Mouse (Mus musculus): Measurements from ENCODE around the gene Arl5a.

The Arl5a gene

DNA sequence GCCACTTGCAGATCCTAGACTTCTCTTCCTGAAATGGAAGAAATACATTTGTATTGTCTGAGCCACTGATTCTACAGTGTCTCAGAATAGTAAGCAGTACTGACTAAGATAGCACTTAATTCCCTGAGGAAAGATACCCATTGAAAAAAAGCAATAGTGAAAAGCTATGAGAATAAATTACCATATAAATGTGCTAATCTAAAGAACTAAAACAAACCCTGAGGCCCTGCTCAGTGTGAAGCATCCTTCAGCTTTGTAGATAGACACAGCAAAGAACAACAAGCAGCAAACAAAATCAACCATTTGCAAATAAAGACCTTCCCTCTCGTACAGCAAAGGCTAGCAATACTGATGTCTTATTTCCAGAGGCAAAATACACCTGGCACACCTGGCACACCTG, 65.0 kb downstream of the Arl5a start:
- Histone ChIP-seq H3K27me3 (ENCODE audit: control insufficient read depth, insufficient read depth, low read length, poor library complexity, severe bottlenecking) (no peaks in the 10 kb centered on the region), H3K36me3 (ENCODE audit: control insufficient read depth, insufficient read depth, low read length, poor library complexity, severe bottlenecking) (no peaks in the 10 kb centered on the region)
- no peak for DNase-seq (ENCODE audit: low read depth, low spot score)

GRCm38 (mm10) chr2:52358156-52358555, 66.5 kb downstream of the Arl5a start:
- H3K36me3 ChIP-seq (ENCODE audit: control insufficient read depth, insufficient read depth, low read length, poor library complexity, severe bottlenecking): no peaks in the 10 kb centered on the region
- no peaks in the 10 kb centered on the region for H3K27me3 ChIP-seq (ENCODE audit: control insufficient read depth, insufficient read depth, low read length, poor library complexity, severe bottlenecking)
- DNase-seq (ENCODE audit: low read depth, low spot score): no peak

- Histone ChIP-seq H3K36me3 (ENCODE audit: control insufficient read depth, insufficient read depth, low read length, poor library complexity, severe bottlenecking) (no peaks in the 10 kb centered on the region), H3K27me3 (ENCODE audit: control insufficient read depth, insufficient read depth, low read length, poor library complexity, severe bottlenecking) (no peaks in the 10 kb centered on the region)
- DNase-seq (ENCODE audit: low read depth, low spot score): no peak
These were observed 73.7 kb downstream of the Arl5a start for GRCm38 (mm10) chr2:52351029-52351428.

Measured in splenic B cell, adult 2 months (primary cell).